Mouse (Mus musculus) layer of hippocampus, postnatal 14 days (tissue): ENCODE measurements around the gene Sptbn1. TPM values are rescaled to one million over a fixed set of nuclear protein-coding genes. Genes with fewer than 3 reads are reported as not detected.

ENCODE experiments used
- DNase-seq, 2 experiments: peaks; one replicate each; pipeline ENCODE4 v3.0.0; 2021 to 2022; ENCODE audit warnings: low spot score in 2 of 2, mixed read lengths in 1 of 2
- total RNA-seq, 2 experiments: library from RNA; stranded (reverse); gene quantifications; 2 replicates each; pipeline ENCODE4 v1.2.3; 2021

Sptbn1 gene
- total RNA-seq, 2 experiments from 2014 or later = 675 to 713 TPM

DNA sequence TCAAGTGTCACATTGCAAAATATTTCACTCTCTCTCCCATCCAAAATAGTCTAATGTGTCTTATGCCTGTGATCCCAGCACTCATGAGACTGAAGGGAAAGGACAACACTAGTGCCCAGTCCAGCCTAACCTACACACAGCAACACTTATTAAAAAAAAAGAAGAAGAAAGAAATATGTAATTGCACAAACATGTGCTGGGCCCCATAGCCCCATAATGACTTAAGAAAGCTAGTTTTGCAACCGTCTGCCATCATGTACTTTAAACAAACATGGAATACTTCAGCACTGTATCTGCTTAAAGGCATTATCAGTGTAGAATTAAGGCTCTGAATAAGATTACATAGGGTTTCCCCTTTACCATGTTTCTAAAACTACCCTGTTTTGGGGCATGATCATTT is 92.4 kb downstream of the Sptbn1 start:
- no peak for DNase-seq

- no peak for DNase-seq
Measured at GRCm38 (mm10) chr11:30171586-30172178, 96.3 kb downstream of the Sptbn1 start.

- DNase-seq = no peak
Measured at GRCm38 (mm10) chr11:30171184-30171583, 96.8 kb downstream of the Sptbn1 start.

GRCm38 (mm10) chr11:30166551-30166922 is 101.4 kb downstream of the Sptbn1 start:
- DNase-seq = no peak

DNA sequence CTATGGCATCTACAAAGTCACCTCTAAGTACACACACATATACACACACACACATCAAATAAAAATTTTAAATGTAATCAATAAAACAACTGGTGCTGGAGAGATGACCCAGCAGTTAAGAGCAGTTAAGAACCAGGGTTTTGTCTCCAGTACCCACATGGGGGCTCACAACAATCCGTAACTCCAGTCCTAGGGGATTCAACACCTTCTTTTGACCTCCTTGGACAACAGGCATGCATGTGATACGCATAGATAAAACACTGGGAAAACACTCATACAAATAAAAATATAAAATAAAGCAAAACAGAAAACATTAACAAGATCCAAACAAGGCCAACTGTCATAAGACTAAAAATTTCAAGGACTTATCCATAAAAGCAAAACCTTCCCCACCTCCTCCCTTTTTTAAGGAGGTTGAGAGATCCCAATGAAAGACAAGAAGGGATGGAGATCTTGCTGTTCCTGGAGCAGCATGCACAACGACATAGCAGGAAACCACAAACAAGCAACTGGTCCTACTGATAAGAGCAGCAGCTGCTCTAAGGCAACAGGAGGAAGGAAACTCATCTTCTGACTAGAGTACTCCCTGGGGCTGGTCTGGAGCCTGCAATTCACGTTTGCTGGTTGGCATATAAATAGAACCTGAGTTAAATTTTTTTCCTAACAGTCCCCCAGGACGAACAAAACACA is 102.0 kb downstream of the Sptbn1 start:
- DNase-seq = no peak

GRCm38 (mm10) chr11:30164515-30165214 is 103.3 kb downstream of the Sptbn1 start:
- no peak for DNase-seq

DNA sequence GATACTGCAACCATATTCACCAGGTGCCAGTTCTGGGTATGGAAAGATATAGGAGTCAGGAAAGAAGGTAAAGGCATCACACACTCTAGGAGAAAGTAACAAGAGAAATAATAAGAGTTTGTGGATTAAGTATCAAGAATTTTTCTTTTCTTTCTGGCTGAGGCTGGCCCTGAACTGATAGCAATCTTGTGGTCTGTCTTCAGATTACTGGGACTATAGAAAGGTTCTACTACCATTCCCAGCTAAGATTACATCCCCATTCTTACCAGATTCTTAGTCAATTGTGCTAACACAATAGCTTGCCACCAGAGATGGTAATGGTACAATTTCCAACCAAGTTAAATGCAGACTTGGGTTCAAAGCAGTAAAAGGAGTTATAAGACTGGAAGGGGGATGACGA is 104.1 kb downstream of the Sptbn1 start:
- no peak for DNase-seq

DNA sequence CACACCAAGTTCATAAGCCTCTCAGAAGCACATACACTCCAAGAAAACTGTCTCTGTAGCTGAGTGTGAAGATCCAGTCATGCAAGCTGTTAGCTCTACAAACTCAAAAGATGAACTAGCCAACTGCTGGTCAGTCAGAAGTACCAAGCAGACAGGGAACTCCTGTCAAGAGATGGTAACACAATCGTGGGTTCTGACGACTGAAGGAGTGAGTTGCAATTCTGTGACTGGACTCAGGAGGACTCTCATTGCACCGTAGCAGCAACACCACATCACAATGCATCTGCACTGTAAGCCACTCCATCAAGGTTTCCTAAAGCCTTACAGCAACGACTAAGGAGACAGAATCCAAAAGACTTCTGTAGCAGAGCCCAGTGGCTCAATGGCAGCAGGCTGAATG is 104.9 kb downstream of the Sptbn1 start:
- DNase-seq = no peak

DNA sequence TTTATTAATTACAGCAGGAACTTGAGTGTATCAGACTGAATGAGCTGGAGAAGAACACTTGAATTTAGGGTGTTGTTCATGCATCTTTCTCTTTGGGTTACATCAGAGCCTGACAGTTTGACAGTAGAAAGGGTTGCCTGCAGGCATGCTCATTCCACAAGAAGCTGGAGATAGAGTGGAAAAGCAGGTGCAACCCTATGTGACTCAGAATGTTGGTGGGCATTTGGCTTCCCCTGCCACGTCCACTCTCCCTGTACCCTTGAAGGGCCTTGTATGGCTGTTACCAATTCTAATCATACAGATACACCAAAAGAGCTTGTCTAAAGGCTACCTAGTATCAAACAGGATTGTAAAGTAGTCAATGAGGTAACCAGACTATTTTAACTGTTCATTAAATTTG is 106.2 kb downstream of the Sptbn1 start:
- no peak for DNase-seq

DNA sequence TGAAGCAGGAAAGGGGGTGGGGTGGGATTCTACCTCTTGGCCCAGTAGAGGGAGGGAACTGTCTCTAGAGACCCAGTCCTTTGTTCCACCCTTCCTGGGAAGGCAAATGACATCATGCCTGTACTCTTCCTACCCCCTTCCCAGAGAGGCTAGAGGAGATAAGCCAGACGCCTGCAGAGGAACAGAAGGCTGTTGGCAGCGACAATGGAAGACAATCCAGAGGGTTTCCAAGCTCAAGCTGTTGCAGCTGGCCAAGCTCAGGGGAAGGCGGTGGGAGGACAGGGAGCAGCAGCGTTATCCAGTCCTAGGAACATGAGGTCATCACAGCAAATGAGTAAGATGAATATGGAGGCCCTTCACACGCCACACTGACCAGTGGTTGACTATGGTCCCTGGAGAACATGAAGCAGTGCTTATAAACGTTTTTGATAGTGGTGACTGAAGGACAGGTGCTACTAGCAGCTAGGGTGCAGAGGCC is 106.8 kb downstream of the Sptbn1 start:
- peak; percentile 49 to 51 for DNase-seq

GRCm38 (mm10) chr11:30160625-30161172 is 107.3 kb downstream of the Sptbn1 start:
- DNase-seq = no peak

- no peak for DNase-seq
Measured at GRCm38 (mm10) chr11:30159545-30160255, 108.3 kb downstream of the Sptbn1 start.

DNA sequence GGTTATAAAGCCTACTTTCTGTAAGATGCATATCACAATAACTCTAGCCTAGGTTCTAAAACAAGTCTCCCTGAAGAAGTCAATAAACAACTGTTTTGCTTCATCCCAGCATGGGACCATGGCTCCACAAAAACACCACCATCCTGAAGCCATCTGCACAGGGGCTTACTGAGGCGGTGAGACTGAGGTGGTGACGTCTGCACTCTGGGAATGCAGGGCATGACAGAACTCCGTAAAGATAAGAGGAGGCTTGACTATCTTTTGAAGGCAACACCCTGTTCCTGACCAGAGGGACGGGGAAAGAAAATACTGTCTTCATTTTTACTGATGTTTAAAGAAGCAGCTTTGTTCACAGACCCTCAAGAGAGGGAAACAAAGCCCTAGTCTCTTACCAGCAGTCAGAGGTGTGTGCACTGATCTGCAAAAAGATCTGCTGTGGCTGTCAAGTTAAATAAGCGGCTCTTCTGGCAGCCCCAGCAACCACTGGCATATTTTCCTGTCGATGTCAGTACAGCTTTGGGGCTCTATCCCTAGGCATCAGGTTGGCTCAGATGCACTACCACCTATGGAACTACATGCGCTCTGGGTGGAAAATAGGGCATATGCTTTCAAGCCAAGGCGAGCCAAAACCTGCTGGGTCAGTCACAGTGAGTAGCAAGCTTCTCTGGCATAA is 109.8 kb downstream of the Sptbn1 start:
- DNase-seq = no peak

DNA sequence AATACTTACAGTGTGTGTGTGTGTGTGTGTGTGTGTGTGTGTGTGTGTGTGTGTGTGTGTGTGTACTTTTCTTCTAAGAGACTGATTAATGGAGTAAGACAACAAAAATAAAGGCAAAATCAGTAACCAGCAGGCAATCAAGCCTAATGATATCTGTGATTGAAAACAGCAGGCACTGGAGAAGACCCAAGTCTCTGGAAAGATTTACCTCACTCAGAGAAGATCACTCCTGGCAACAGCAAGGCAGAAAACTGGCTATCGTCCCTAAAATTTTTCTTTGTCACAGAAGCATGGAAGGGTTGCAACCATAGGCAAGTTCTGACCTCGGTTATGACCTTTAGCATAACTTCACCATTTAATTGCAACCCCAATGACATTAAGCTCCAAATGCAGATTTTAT is 112.1 kb downstream of the Sptbn1 start:
- no peak for DNase-seq

GRCm38 (mm10) chr11:30154980-30155379 is 113.0 kb downstream of the Sptbn1 start:
- no peak for DNase-seq

GRCm38 (mm10) chr11:30148888-30149287 is 119.1 kb downstream of the Sptbn1 start:
- DNase-seq = no peak

GRCm38 (mm10) chr11:30148378-30148777 is 119.6 kb downstream of the Sptbn1 start:
- DNase-seq = no peak

- no peak for DNase-seq
Measured at GRCm38 (mm10) chr11:30147882-30148281, 120.1 kb downstream of the Sptbn1 start.

DNA sequence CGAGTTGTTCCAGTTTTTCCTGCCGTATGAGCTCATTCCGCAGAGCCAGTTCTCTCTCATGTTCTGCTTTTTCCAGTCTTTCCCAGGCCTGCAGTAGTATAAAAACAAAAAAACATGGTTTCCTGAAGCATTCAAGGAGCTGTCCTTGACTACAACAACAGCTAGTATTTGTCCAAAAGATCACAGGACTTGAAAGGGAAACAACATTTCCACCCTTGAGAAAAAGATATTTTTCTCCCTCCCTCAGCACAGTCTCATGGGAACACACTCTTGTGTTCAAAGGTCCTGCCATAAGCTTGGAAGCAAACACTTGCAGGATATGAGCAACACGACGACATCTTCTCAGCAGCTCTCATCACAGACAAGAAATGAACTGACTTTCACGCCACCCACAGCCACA is 124.9 kb downstream of the Sptbn1 start:
- no peak for DNase-seq

GRCm38 (mm10) chr11:30139165-30139826 is 128.7 kb downstream of the Sptbn1 start:
- no peak for DNase-seq
